Mouse (Mus musculus) midbrain, embryonic 16.5 days (tissue): ENCODE results near the gene Spata9. TPM values are rescaled to one million over a fixed set of nuclear protein-coding genes. Genes with fewer than 3 reads are reported as not detected.

Source experiments
- ATAC-seq: fragments of 200-750 bp; cut with Nextera tagmentation; 2 replicates; pipeline ENCODE4 v1.8.0; 2017; ENCODE audit warnings: moderate TSS enrichment
- H3K27ac ChIP-seq: fragments of 300-500 bp; sonication (generic); 2 replicates; pipeline ENCODE4 v1.5.1; 2014; ENCODE audit warnings: mild to moderate bottlenecking, low read length, mixed read lengths
- H3K27me3 ChIP-seq: fragments of 300-500 bp; sonication (generic); 2 replicates; pipeline ENCODE4 v1.6.1; 2014; ENCODE audit warnings: low read depth, low read length, mixed read lengths; ENCODE audit not compliant: control insufficient read depth, insufficient read depth
- H3K36me3 ChIP-seq: fragments of 300-500 bp; sonication (generic); 2 replicates; pipeline ENCODE4 v1.6.1; 2014; ENCODE audit warnings: mild to moderate bottlenecking, low read length, moderate library complexity, mixed read lengths; ENCODE audit not compliant: control insufficient read depth, insufficient read depth
- H3K4me1 ChIP-seq: fragments of 300-500 bp; sonication (generic); 2 replicates; pipeline ENCODE4 v1.6.1; 2014; ENCODE audit warnings: mild to moderate bottlenecking, low read length, mixed read lengths; ENCODE audit not compliant: control insufficient read depth, insufficient read depth
- H3K4me2 ChIP-seq: fragments of 300-500 bp; sonication (generic); 2 replicates; pipeline ENCODE4 v1.6.1; 2014; ENCODE audit warnings: mild to moderate bottlenecking, low read length, mixed read lengths
- H3K4me3 ChIP-seq: fragments of 300-500 bp; sonication (generic); 2 replicates; pipeline ENCODE4 v1.5.1; 2014; ENCODE audit warnings: low read depth, mild to moderate bottlenecking, low read length, moderate library complexity, mixed read lengths
- H3K9ac ChIP-seq: fragments of 300-500 bp; sonication (generic); 2 replicates; pipeline ENCODE4 v1.6.1; 2014; ENCODE audit warnings: low read depth, low read length, mixed read lengths
- H3K9me3 ChIP-seq: fragments of 300-500 bp; sonication (generic); replicated peaks from 2 replicates; pipeline ENCODE4 v1.6.1; 2014; ENCODE audit warnings: mild to moderate bottlenecking, low read length, mixed read lengths; ENCODE audit not compliant: control insufficient read depth, poor library complexity, severe bottlenecking
- WGBS: fragments of 180-500 bp; shearing (Covaris S2); extraction: QIAGEN DNeasy Blood & Tissue Kit; methylation state at CpG from one replicate; pipeline ENCODE4 v1.1.7; 2014; 5-methylcytosine and 5-hydroxymethylcytosine counted together
- polyA plus RNA-seq: library from polyadenylated mRNA; unstranded; fragments of >200 nt; fragmentation: Nextera tagmentation; extraction: Ambion mirVana; gene quantifications from 2 replicates; pipeline ENCODE4 v1.2.1, GENCODE M21; 2015

Gene Spata9
- polyA plus RNA-seq, 1 experiment from 2014 or later = 3.4 TPM

- Histone ChIP-seq H3K4me1 (peaks cover 8% of the 10 kb centered on the region), H3K4me3 (peak within 1 kb of the TSS; percentile 82), H3K9ac (peak within 1 kb of the TSS; percentile 95), H3K36me3 (no peaks in the 10 kb centered on the region), H3K9me3 (no peaks in the 10 kb centered on the region), H3K27ac (peak within 1 kb of the TSS; percentile 94), H3K4me2 (peak within 1 kb of the TSS; percentile 76), H3K27me3 (no peaks in the 10 kb centered on the region)
- ATAC-seq = peak; percentile 100
- 1% methylated on average over 50 of the region's 50 CpGs for WGBS
Observed at GRCm38 (mm10) chr13:76017974-76018843, 51.3 kb downstream of the Spata9 start, which contains the start of gene Rfesd. Gene Rfesd, minus strand, starts transcription at chr13:76018719.

- no peak overlapping the region for H3K9ac ChIP-seq
- H3K9me3 ChIP-seq = no peaks in the 10 kb centered on the region
- H3K27ac ChIP-seq = no peak overlapping the region
- peaks cover 8% of the 10 kb centered on the region for H3K4me1 ChIP-seq
- H3K27me3 ChIP-seq = no peaks in the 10 kb centered on the region
- ATAC-seq = peak; percentile 75
- peak overlapping the region; percentile 76 for H3K4me2 ChIP-seq
- WGBS = 45% methylated on average over 5 of the region's 5 CpGs
- H3K4me3 ChIP-seq = peak overlapping the region; percentile 82
- H3K36me3 ChIP-seq = no peaks in the 10 kb centered on the region
Observed at GRCm38 (mm10) chr13:76018844-76019400, 52.0 kb downstream of the Spata9 start.

- Histone ChIP-seq H3K4me3 (no peak overlapping the region), H3K4me2 (no peak overlapping the region), H3K9ac (no peak overlapping the region), H3K9me3 (no peaks in the 10 kb centered on the region), H3K4me1 (peaks cover 7% of the 10 kb centered on the region), H3K27ac (no peak overlapping the region), H3K36me3 (no peaks in the 10 kb centered on the region), H3K27me3 (no peaks in the 10 kb centered on the region)
- 87% methylated on average over 2 of the region's 2 CpGs for WGBS
- ATAC-seq = no peak
Observed at GRCm38 (mm10) chr13:76021782-76022181, 54.8 kb downstream of the Spata9 start.

- no peaks in the 10 kb centered on the region for H3K9me3 ChIP-seq
- H3K4me1 ChIP-seq = no peaks in the 10 kb centered on the region
- H3K9ac ChIP-seq = no peak overlapping the region
- no peaks in the 10 kb centered on the region for H3K27me3 ChIP-seq
- H3K4me2 ChIP-seq = no peak overlapping the region
- no peak overlapping the region for H3K4me3 ChIP-seq
- 88% methylated on average over 3 of the region's 3 CpGs for WGBS
- no peak overlapping the region for H3K27ac ChIP-seq
- ATAC-seq = no peak
- no peaks in the 10 kb centered on the region for H3K36me3 ChIP-seq
Observed at GRCm38 (mm10) chr13:76024588-76024987, 57.6 kb downstream of the Spata9 start.

- Histone ChIP-seq H3K27ac (no peak overlapping the region), H3K9ac (no peak overlapping the region), H3K4me2 (no peak overlapping the region), H3K4me1 (no peaks in the 10 kb centered on the region), H3K36me3 (no peaks in the 10 kb centered on the region), H3K9me3 (no peaks in the 10 kb centered on the region), H3K4me3 (no peak overlapping the region), H3K27me3 (no peaks in the 10 kb centered on the region)
- 81% methylated on average over 1 of the region's 1 CpGs for WGBS
- no peak for ATAC-seq
Observed at GRCm38 (mm10) chr13:76042455-76042854, 75.5 kb downstream of the Spata9 start.

GRCm38 (mm10) chr13:76044971-76045370, 78.0 kb downstream of the Spata9 start:
- Histone ChIP-seq H3K4me2 (no peak overlapping the region), H3K4me1 (no peaks in the 10 kb centered on the region), H3K27ac (no peak overlapping the region), H3K27me3 (no peaks in the 10 kb centered on the region), H3K4me3 (no peak overlapping the region), H3K36me3 (no peaks in the 10 kb centered on the region), H3K9me3 (no peaks in the 10 kb centered on the region), H3K9ac (no peak overlapping the region)
- ATAC-seq = no peak

Other genes starting within 250 kb of the Spata9 start
- gene Glrx, start 127.3 kb upstream of the Spata9 start, polyA plus RNA-seq = 50.0 and 56.9 TPM in 2 replicates
- gene Rhobtb3, start 23.2 kb upstream of the Spata9 start, polyA plus RNA-seq = 19.2 and 22.3 TPM in 2 replicates
- 18.2 and 19.1 TPM in 2 replicates for gene Rfesd, start 51.6 kb downstream of the Spata9 start, polyA plus RNA-seq
- 2.7 and 3.4 TPM in 2 replicates for gene Gpr150, start 89.8 kb downstream of the Spata9 start, polyA plus RNA-seq
- gene Arsk, start 131.5 kb downstream of the Spata9 start, polyA plus RNA-seq = 3.9 and 5.0 TPM in 2 replicates
- gene Ttc37, start 131.6 kb downstream of the Spata9 start, polyA plus RNA-seq = 10.3 TPM in 2 replicates